Mouse (Mus musculus) brown adipose tissue, adult 24 weeks (tissue): Measurements from ENCODE around the gene Gm49405. TPM values are rescaled to one million over a fixed set of nuclear protein-coding genes. Genes with fewer than 3 reads are reported as not detected.
"Not testable (repeated sequence)": the region's sequence is repeated elsewhere in the genome, so short reads cannot be mapped to it uniquely, and the experiment has no call there.

Source experiments
- H3K27ac ChIP-seq: fragments of 200-500 bp; replicated peaks from 2 replicates; pipeline ENCODE4 v1.5.1; 2012; ENCODE audit warnings: low read depth, mild to moderate bottlenecking, low read length
- H3K4me1 ChIP-seq: fragments of 200-500 bp; 2 replicates; pipeline ENCODE4 v1.6.1; 2012; ENCODE audit warnings: low read length, mixed read lengths; ENCODE audit not compliant: control insufficient read depth, insufficient read depth, insufficient read length
- H3K4me3 ChIP-seq: fragments of 200-500 bp; 2 replicates; pipeline ENCODE4 v1.5.1; 2012; ENCODE audit warnings: low read depth, mild to moderate bottlenecking, low read length, moderate library complexity; ENCODE audit not compliant: insufficient read depth
- polyA plus RNA-seq: library from polyadenylated mRNA; stranded (reverse); fragments of >200 nt; gene quantifications from 2 replicates; pipeline ENCODE4 v1.2.4, GENCODE M21; 2012; ENCODE audit not compliant: missing spikeins, insufficient read depth, insufficient read length

Gene Gm49405
- polyA plus RNA-seq, 1 experiment = not detected

GRCm38 (mm10) chr19:4045966-4046865 is 45.8 kb downstream of the Gm49405 start, which contains the start of gene Gstp2:
Gene Gstp2, minus strand, starts transcription at chr19:4046023.
- Histone ChIP-seq H3K27ac (peak within 1 kb of the TSS; percentile 52), H3K4me1 (0 out of 2 replicates have a peak, but pooled peaks cover 3% of the 10 kb centered on the region), H3K4me3 (peak within 1 kb of the TSS; percentile 16; the same call in 1 of the 2 replicates)

DNA sequence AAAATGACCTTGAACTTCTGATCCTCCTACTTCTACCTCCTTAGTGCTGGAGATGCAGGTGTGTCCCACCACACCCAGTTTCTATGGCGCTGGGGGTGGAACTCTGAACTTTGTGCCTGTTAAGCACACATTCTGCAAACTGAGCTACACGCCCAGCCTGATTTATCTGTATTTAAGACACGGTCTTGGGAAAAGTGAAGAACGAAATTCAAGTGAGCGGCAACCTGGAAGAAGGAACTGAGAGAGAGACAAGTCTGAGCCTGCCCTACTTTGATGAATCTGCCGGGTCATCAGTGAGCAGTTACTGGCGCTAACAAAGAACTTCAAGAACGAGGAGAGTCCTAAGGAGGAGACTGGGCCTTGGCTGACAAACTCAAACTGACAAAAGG is 46.4 kb downstream of the Gm49405 start:
- H3K27ac ChIP-seq = no peak overlapping the region
- 0 out of 2 replicates have a peak, but pooled peaks cover 3% of the 10 kb centered on the region for H3K4me1 ChIP-seq
- H3K4me3 ChIP-seq = no peak overlapping the region

DNA sequence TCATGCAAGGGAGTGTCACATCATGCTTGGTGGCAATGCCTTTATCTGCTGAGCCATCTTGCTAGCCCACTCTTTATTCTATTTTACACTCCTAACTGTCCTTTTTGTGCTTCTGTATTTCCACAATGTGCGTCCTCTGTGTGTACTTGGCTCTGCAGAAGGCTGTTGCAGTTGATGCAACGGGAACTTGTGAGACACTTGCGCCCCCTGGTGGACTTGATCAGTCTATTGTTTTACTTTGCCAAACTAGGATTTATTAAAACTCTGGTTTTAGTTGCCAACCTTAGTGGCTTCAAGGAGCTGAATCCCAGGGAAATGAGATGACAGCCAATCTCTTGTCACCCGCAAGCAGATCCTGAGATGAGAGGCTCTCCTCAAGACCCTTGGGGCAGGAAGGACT is 47.4 kb downstream of the Gm49405 start:
- Histone ChIP-seq H3K4me3 (no peak overlapping the region), H3K4me1 (0 out of 2 replicates have a peak, but pooled peaks cover 3% of the 10 kb centered on the region), H3K27ac (no peak overlapping the region)

GRCm38 (mm10) chr19:4049069-4049468 is 48.6 kb downstream of the Gm49405 start:
- not testable (repeated sequence) for H3K4me1 ChIP-seq, H3K4me3 ChIP-seq, H3K27ac ChIP-seq

- peaks cover 8% of the 10 kb centered on the region; the same call in 1 of the 2 replicates for H3K4me1 ChIP-seq
- H3K4me3 ChIP-seq = no peak overlapping the region
- H3K27ac ChIP-seq = no peak overlapping the region
Observed at GRCm38 (mm10) chr19:4051016-4051415, 50.6 kb downstream of the Gm49405 start.

- Histone ChIP-seq H3K4me3 (peak overlapping the region; percentile 20; the same call in 1 of the 2 replicates), H3K27ac (no peak overlapping the region; the same call in 1 of the 2 replicates), H3K4me1 (peaks cover 5% of the 10 kb centered on the region; the same call in 1 of the 2 replicates)
Observed at GRCm38 (mm10) chr19:4051741-4052515, 51.5 kb downstream of the Gm49405 start.

- Histone ChIP-seq H3K4me3 (no peak overlapping the region), H3K27ac (no peak overlapping the region)
Observed at GRCm38 (mm10) chr19:4052516-4053030, 52.1 kb downstream of the Gm49405 start.

GRCm38 (mm10) chr19:4054613-4055012 is 54.2 kb downstream of the Gm49405 start:
- peaks cover 16% of the 10 kb centered on the region for H3K4me1 ChIP-seq
- no peak overlapping the region for H3K27ac ChIP-seq
- H3K4me3 ChIP-seq = no peak overlapping the region

More at GRCm38 (mm10) chr19:4052516-4053030, 52.1 kb downstream of the Gm49405 start:
- H3K4me1 ChIP-seq = peaks cover 5% of the 10 kb centered on the region; the same call in 1 of the 2 replicates

Other genes starting within 250 kb of the Gm49405 start
- gene Kmt5b, start 233.2 kb upstream of the Gm49405 start, polyA plus RNA-seq = 15.9 and 20.4 TPM in 2 replicates
- 6.9 and 11.2 TPM in 2 replicates for gene Chka, start 148.9 kb upstream of the Gm49405 start, polyA plus RNA-seq
- gene Tcirg1, start 93.5 kb upstream of the Gm49405 start, polyA plus RNA-seq = 5.3 and 7.7 TPM in 2 replicates
- 1,010 and 1,143 TPM in 2 replicates for gene Ndufs8, start 87.9 kb upstream of the Gm49405 start, polyA plus RNA-seq
- 1.8 and 2.2 TPM in 2 replicates for gene Aldh3b1, start 70.8 kb upstream of the Gm49405 start, polyA plus RNA-seq
- gene Unc93b1, start 65.4 kb upstream of the Gm49405 start, polyA plus RNA-seq = 25.3 and 25.4 TPM in 2 replicates
- gene Aldh3b3, start 42.0 kb upstream of the Gm49405 start, polyA plus RNA-seq = not detected in 2 replicates
- gene Aldh3b2, start 28.3 kb upstream of the Gm49405 start, polyA plus RNA-seq = 6.9 and 13.4 TPM in 2 replicates
- gene Acy3, start 14.1 kb upstream of the Gm49405 start, polyA plus RNA-seq = 33.3 and 40.6 TPM in 2 replicates
- not detected in 2 replicates for gene Tbx10, start 7.9 kb upstream of the Gm49405 start, polyA plus RNA-seq
- 24.5 and 49.5 TPM in 2 replicates for gene Nudt8, start within 50 bp of the Gm49405 start, polyA plus RNA-seq
- gene Doc2g, start 2.7 kb downstream of the Gm49405 start, polyA plus RNA-seq = 1.1 and 1.8 TPM in 2 replicates
- 1,127 and 1,213 TPM in 2 replicates for gene Ndufv1, start 12.2 kb downstream of the Gm49405 start, polyA plus RNA-seq
- 362 and 451 TPM in 2 replicates for gene Gstp1, start 37.4 kb downstream of the Gm49405 start, polyA plus RNA-seq
- 14.8 and 26.0 TPM in 2 replicates for gene Gstp2, start 45.4 kb downstream of the Gm49405 start, polyA plus RNA-seq
- gene Gstp3, start 58.9 kb downstream of the Gm49405 start, polyA plus RNA-seq = 2.3 and 4.2 TPM in 2 replicates
- not detected in 2 replicates for gene Cabp2, start 81.0 kb downstream of the Gm49405 start, polyA plus RNA-seq
- gene Cdk2ap2, start 96.6 kb downstream of the Gm49405 start, polyA plus RNA-seq = 78.5 and 101 TPM in 2 replicates
- 14.8 and 17.2 TPM in 2 replicates for gene Pitpnm1, start 99.4 kb downstream of the Gm49405 start, polyA plus RNA-seq
- 62.7 and 65.2 TPM in 2 replicates for gene Aip, start 125.2 kb downstream of the Gm49405 start, polyA plus RNA-seq
- not detected in 2 replicates for gene Gpr152, start 139.2 kb downstream of the Gm49405 start, polyA plus RNA-seq
- gene Cabp4, start 143.4 kb downstream of the Gm49405 start, polyA plus RNA-seq = not detected in 2 replicates
- gene Coro1b, start 148.0 kb downstream of the Gm49405 start, polyA plus RNA-seq = 103 and 112 TPM in 2 replicates
- gene Ptprcap, start 153.0 kb downstream of the Gm49405 start, polyA plus RNA-seq = 1.3 and 3.3 TPM in 2 replicates
- gene Rps6kb2, start 162.7 kb downstream of the Gm49405 start, polyA plus RNA-seq = 17.2 and 17.7 TPM in 2 replicates
- gene Carns1, start 174.9 kb downstream of the Gm49405 start, polyA plus RNA-seq = 2.1 and 3.1 TPM in 2 replicates
- gene Tbc1d10c, start 190.7 kb downstream of the Gm49405 start, polyA plus RNA-seq = 0.83 TPM in 1 of 2 replicates, not detected in the other
- 265 and 309 TPM in 2 replicates for gene Ppp1ca, start 191.4 kb downstream of the Gm49405 start, polyA plus RNA-seq
- 4.4 and 7.6 TPM in 2 replicates for gene Rad9a, start 201.0 kb downstream of the Gm49405 start, polyA plus RNA-seq
- not detected in 2 replicates for gene Clcf1, start 213.6 kb downstream of the Gm49405 start, polyA plus RNA-seq
- gene AC109138.7, start 213.7 kb downstream of the Gm49405 start, polyA plus RNA-seq = not detected in 2 replicates
- gene Pold4, start 231.3 kb downstream of the Gm49405 start, polyA plus RNA-seq = 63.7 and 81.4 TPM in 2 replicates